Mouse (Mus musculus) liver, embryonic 16.5 days (tissue): ENCODE measurements at regions not wholly inside any gene's neighbourhood (a gene's known extent, or its start where the extent isn't known, plus 50 kb on each side); places are given as distances from the start of the nearest gene placed in this dataset.

ENCODE experiments used
- ATAC-seq: fragments of 200-750 bp; cut with Nextera tagmentation; 2 replicates; pipeline ENCODE4 v1.8.0; 2017; ENCODE audit warnings: low read depth, mild to moderate bottlenecking, moderate number of reproducible peaks, moderate library complexity
- H3K27ac ChIP-seq: fragments of 300-500 bp; sonication (generic); 2 replicates; pipeline ENCODE4 v1.5.1; 2014; ENCODE audit warnings: mild to moderate bottlenecking, low read length
- H3K27me3 ChIP-seq: fragments of 300-500 bp; sonication (generic); 2 replicates; pipeline ENCODE4 v1.6.1; 2014; ENCODE audit warnings: low read depth, low read length, mixed read lengths; ENCODE audit not compliant: control insufficient read depth, insufficient read depth
- H3K36me3 ChIP-seq: fragments of 300-500 bp; sonication (generic); 2 replicates; pipeline ENCODE4 v1.6.1; 2014; ENCODE audit warnings: mild to moderate bottlenecking; ENCODE audit not compliant: control insufficient read depth, insufficient read depth
- H3K4me1 ChIP-seq: fragments of 300-500 bp; sonication (generic); 2 replicates; pipeline ENCODE4 v1.6.1; 2014; ENCODE audit warnings: low read depth, low read length, mixed read lengths; ENCODE audit not compliant: control insufficient read depth
- H3K4me2 ChIP-seq: fragments of 300-500 bp; sonication (generic); 2 replicates; pipeline ENCODE4 v1.6.1; 2014; ENCODE audit warnings: low read depth, low read length, mixed read lengths
- H3K4me3 ChIP-seq: fragments of 300-500 bp; sonication (generic); 2 replicates; pipeline ENCODE4 v1.5.1; 2014; ENCODE audit warnings: low read depth, mild to moderate bottlenecking, low read length
- H3K9ac ChIP-seq: fragments of 300-500 bp; sonication (generic); 2 replicates; pipeline ENCODE4 v1.6.1; 2014; ENCODE audit warnings: low read depth, low read length
- H3K9me3 ChIP-seq: fragments of 300-500 bp; sonication (generic); replicated peaks from 2 replicates; pipeline ENCODE4 v1.6.1; 2016; ENCODE audit warnings: low read length; ENCODE audit not compliant: control insufficient read depth
- WGBS: fragments of 180-500 bp; shearing (Covaris S2); extraction: QIAGEN DNeasy Blood & Tissue Kit; methylation state at CpG from one replicate; pipeline ENCODE4 v1.1.7; 2014; ENCODE audit not compliant: insufficient replicate concordance; 5-methylcytosine and 5-hydroxymethylcytosine counted together

- no peak overlapping the region for H3K4me3 ChIP-seq
- no peak overlapping the region for H3K9ac ChIP-seq
- H3K36me3 ChIP-seq: no peaks in the 10 kb centered on the region
- H3K4me1 ChIP-seq: no peaks in the 10 kb centered on the region
- no peak overlapping the region for H3K4me2 ChIP-seq
- H3K9me3 ChIP-seq: no peaks in the 10 kb centered on the region
- H3K27ac ChIP-seq: no peak overlapping the region
- ATAC-seq: no peak
- peaks cover 36% of the 10 kb centered on the region for H3K27me3 ChIP-seq
- 3% methylated on average over 23 of the region's 24 CpGs for WGBS
These were observed 135.6 kb downstream of the Nectin1 start for GRCm38 (mm10) chr9:43879220-43879968.

GRCm38 (mm10) chr9:43879969-43880396 lies 136.2 kb downstream of the Nectin1 start:
- Histone ChIP-seq H3K4me3 (no peak overlapping the region), H3K9ac (no peak overlapping the region), H3K4me2 (no peak overlapping the region), H3K9me3 (no peaks in the 10 kb centered on the region), H3K36me3 (no peaks in the 10 kb centered on the region), H3K27me3 (peaks cover 36% of the 10 kb centered on the region), H3K4me1 (no peaks in the 10 kb centered on the region), H3K27ac (no peak overlapping the region)
- 1% methylated on average over 26 of the region's 26 CpGs for WGBS
- no peak for ATAC-seq

GRCm38 (mm10) chr9:43893086-43893485 lies 149.3 kb downstream of the Nectin1 start:
- Histone ChIP-seq H3K27me3 (no peaks in the 10 kb centered on the region), H3K4me1 (no peaks in the 10 kb centered on the region), H3K36me3 (no peaks in the 10 kb centered on the region), H3K27ac (no peak overlapping the region), H3K4me3 (no peak overlapping the region), H3K4me2 (no peak overlapping the region), H3K9ac (no peak overlapping the region), H3K9me3 (no peaks in the 10 kb centered on the region)
- ATAC-seq: no peak
- 62% methylated on average over 6 of the region's 6 CpGs for WGBS

- 44% methylated on average over 4 of the region's 4 CpGs for WGBS
- no peaks in the 10 kb centered on the region for H3K9me3 ChIP-seq
- H3K4me2 ChIP-seq: no peak overlapping the region
- H3K27me3 ChIP-seq: no peaks in the 10 kb centered on the region
- ATAC-seq: no peak
- no peaks in the 10 kb centered on the region for H3K4me1 ChIP-seq
- H3K9ac ChIP-seq: no peak overlapping the region
- H3K36me3 ChIP-seq: no peaks in the 10 kb centered on the region
- no peak overlapping the region for H3K4me3 ChIP-seq
- H3K27ac ChIP-seq: no peak overlapping the region
These were observed 143.9 kb upstream of the Thy1 start for GRCm38 (mm10) chr9:43899239-43899638.

GRCm38 (mm10) chr9:43908325-43908724 lies 134.9 kb upstream of the Thy1 start:
- H3K4me2 ChIP-seq: no peak overlapping the region
- no peak overlapping the region for H3K27ac ChIP-seq
- no peaks in the 10 kb centered on the region for H3K9me3 ChIP-seq
- ATAC-seq: no peak
- H3K9ac ChIP-seq: no peak overlapping the region
- H3K4me1 ChIP-seq: no peaks in the 10 kb centered on the region
- H3K4me3 ChIP-seq: no peak overlapping the region
- H3K36me3 ChIP-seq: no peaks in the 10 kb centered on the region
- WGBS: 56% methylated on average over 4 of the region's 4 CpGs
- no peaks in the 10 kb centered on the region for H3K27me3 ChIP-seq

- H3K4me3 ChIP-seq: no peak overlapping the region
- no peak overlapping the region for H3K4me2 ChIP-seq
- no peak for ATAC-seq
- no peaks in the 10 kb centered on the region for H3K27me3 ChIP-seq
- H3K4me1 ChIP-seq: no peaks in the 10 kb centered on the region
- H3K9ac ChIP-seq: no peak overlapping the region
- no peaks in the 10 kb centered on the region for H3K9me3 ChIP-seq
- 36% methylated on average over 5 of the region's 5 CpGs for WGBS
- H3K36me3 ChIP-seq: no peaks in the 10 kb centered on the region
- H3K27ac ChIP-seq: no peak overlapping the region
These were observed 128.2 kb upstream of the Thy1 start for GRCm38 (mm10) chr9:43915015-43915414.

- H3K9me3 ChIP-seq: no peaks in the 10 kb centered on the region
- no peaks in the 10 kb centered on the region; the same call in 1 of the 2 replicates for H3K27me3 ChIP-seq
- no peaks in the 10 kb centered on the region for H3K4me1 ChIP-seq
- ATAC-seq: no peak
- 33% methylated on average over 10 of the region's 10 CpGs for WGBS
- no peak overlapping the region for H3K4me3 ChIP-seq
- H3K4me2 ChIP-seq: no peak overlapping the region
- H3K9ac ChIP-seq: no peak overlapping the region
- no peaks in the 10 kb centered on the region for H3K36me3 ChIP-seq
- no peak overlapping the region for H3K27ac ChIP-seq
These were observed 125.7 kb upstream of the Thy1 start for GRCm38 (mm10) chr9:43917467-43917866.

- H3K4me2 ChIP-seq: no peak overlapping the region
- WGBS: 70% methylated on average over 17 of the region's 17 CpGs
- no peaks in the 10 kb centered on the region; the same call in 1 of the 2 replicates for H3K27me3 ChIP-seq
- H3K36me3 ChIP-seq: no peaks in the 10 kb centered on the region
- no peak overlapping the region for H3K27ac ChIP-seq
- H3K4me3 ChIP-seq: no peak overlapping the region
- H3K9ac ChIP-seq: no peak overlapping the region
- H3K4me1 ChIP-seq: no peaks in the 10 kb centered on the region
- ATAC-seq: no peak
- H3K9me3 ChIP-seq: no peaks in the 10 kb centered on the region
These were observed 124.2 kb upstream of the Thy1 start for GRCm38 (mm10) chr9:43919010-43919409.

GRCm38 (mm10) chr9:43920053-43920754 lies 123.0 kb upstream of the Thy1 start:
- no peak overlapping the region for H3K27ac ChIP-seq
- no peak overlapping the region for H3K9ac ChIP-seq
- ATAC-seq: no peak
- H3K4me3 ChIP-seq: no peak overlapping the region
- 15% methylated on average over 24 of the region's 24 CpGs for WGBS
- no peak overlapping the region for H3K4me2 ChIP-seq
- no peaks in the 10 kb centered on the region for H3K36me3 ChIP-seq
- H3K27me3 ChIP-seq: no peaks in the 10 kb centered on the region; the same call in 1 of the 2 replicates
- no peaks in the 10 kb centered on the region for H3K9me3 ChIP-seq
- H3K4me1 ChIP-seq: no peaks in the 10 kb centered on the region
